Mouse (Mus musculus) gastrocnemius, adult 2 months (tissue): ENCODE data around the gene Dcn. TPM values are rescaled to one million over a fixed set of nuclear protein-coding genes. Genes with fewer than 3 reads are reported as not detected.

ENCODE experiments used
- DNase-seq: peaks from one replicate; pipeline ENCODE4 v3.0.0; 2022
- H3K27ac ChIP-seq: fragments of 200-600 bp; 2 replicates; pipeline ENCODE4 v1.8.1; 2022; ENCODE audit warnings: mild to moderate bottlenecking
- H3K4me3 ChIP-seq: fragments of 200-600 bp; 2 replicates; pipeline ENCODE4 v1.8.1; 2022; ENCODE audit warnings: mild to moderate bottlenecking, moderate library complexity
- CTCF ChIP-seq: fragments of 200-600 bp; IDR thresholded peaks from 2 replicates; pipeline ENCODE4 v1.8.1; 2022; ENCODE audit warnings: antibody characterized with exemption, mild to moderate bottlenecking, moderate library complexity
- intact Hi-C: fragments of 180-260 bp; cut with DNase I; formaldehyde crosslinking; loops from one replicate; pipeline ENCODE4 v1.15.1; 2025
- long read RNA-seq, 2 experiments: library from polyadenylated mRNA; stranded (forward); transcript quantifications; one replicate each; pipeline ENCODE4 v2.0.0; 2021
- total RNA-seq, 2 experiments: library from RNA; stranded (reverse); gene quantifications; 2 replicates each; pipeline ENCODE4 v1.2.3; 2021

The Dcn gene
- 100 to 1,000 TPM; 271 to 502 TPM for total RNA-seq
- long read RNA-seq, experiment 1, transcript Dcn-201 (8 exons, 1,758 nt), result major isoform, 439 of 552 reads
- long read RNA-seq, experiment 1, transcript Dcn-202 (8 exons, 1,758 nt), result minor isoform, 100 of 552 reads
- long read RNA-seq, experiment 1, partial matches to known transcripts, result 9 of 552 reads
- long read RNA-seq, experiment 1, other reads (novel, unspliced or antisense), result 4 of 552 reads
- long read RNA-seq, experiment 2, transcript Dcn-201 (8 exons, 1,758 nt), result major isoform, 150 of 235 reads
- long read RNA-seq, experiment 2, transcript Dcn-202 (8 exons, 1,758 nt), result minor isoform, 79 of 235 reads
- long read RNA-seq, experiment 2, partial matches to known transcripts, result 3 of 235 reads
- long read RNA-seq, experiment 2, other reads (novel, unspliced or antisense), result 3 of 235 reads

DNA sequence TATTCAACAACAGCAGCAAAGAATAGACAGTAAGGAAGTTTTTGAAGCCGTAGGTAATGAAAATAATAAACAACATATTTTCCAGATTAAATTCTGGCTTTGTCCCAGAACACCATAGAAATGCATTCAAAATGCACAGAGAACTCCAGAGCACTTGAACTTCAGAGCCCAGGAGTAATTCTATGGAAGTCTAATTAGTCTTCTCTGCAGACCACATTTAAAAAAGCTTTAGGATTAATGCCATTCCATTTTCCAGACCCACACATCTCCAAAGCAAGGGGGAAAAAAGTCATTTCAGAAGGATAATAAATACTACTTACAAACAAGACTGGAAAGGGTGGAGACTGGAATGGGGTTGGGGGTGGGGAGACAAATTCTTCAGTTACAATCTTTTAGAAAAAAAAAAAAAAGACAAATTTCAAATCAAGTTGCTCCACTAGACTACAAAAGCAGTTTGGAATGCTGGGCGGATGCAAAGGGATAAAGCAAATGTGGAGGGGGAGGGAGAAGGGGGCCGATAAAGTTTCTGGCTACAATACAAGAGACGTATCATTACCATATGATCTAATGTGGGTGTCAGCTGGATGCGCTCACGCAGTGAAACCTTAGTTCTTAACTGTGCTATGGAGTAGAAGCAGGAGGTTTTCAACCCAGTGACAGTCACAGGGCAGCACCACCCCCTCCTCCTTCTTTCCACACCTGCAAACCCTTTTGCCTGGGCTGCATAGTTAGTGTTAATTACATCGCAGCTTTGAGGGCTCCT lies at the start of gene Dcn:
Gene Dcn, plus strand, starts transcription at position 606 of the 763 bp plus-strand sequence.
- no peak for TF ChIP-seq CTCF
- Histone ChIP-seq H3K4me3 (peak within 1 kb of the TSS; percentile 67), H3K27ac (peak within 1 kb of the TSS; percentile 86)
- peak; percentile 55 for DNase-seq
- intact Hi-C loops, result no loop called here

DNA sequence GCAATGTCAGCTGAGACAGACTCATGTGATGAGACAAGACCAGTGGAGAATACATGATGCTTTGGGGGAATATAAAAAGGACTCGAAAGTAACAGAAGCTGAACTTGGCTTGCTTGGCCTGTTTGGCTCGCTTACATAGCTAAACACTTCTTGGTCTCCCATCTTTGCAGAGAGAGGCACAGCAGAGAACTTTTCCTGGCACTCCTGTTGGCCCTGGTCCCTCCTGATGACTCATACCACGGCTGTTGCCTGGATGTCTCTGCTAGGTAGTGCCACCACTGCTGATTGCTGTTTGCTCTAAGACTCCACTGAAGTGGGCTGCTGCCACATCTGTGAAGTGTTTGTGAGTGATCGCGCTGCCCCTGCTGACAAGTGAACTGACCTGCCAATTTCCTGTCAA lies 42.7 kb upstream of the Dcn start:
- Histone ChIP-seq H3K27ac (peak overlapping the region; percentile 28; the same call in 1 of the 2 replicates), H3K4me3 (no peak overlapping the region)
- TF ChIP-seq CTCF, result no peak
- intact Hi-C loops, result no loop called here
- DNase-seq, result peak; percentile 53

- TF ChIP-seq CTCF, result no peak
- no peak for DNase-seq
- H3K4me3 ChIP-seq, result no peak overlapping the region
- no peak overlapping the region for H3K27ac ChIP-seq
- intact Hi-C loops, result no loop called here
These were observed 37.1 kb upstream of the Dcn start for GRCm38 (mm10) chr10:97442300-97442699.

DNA sequence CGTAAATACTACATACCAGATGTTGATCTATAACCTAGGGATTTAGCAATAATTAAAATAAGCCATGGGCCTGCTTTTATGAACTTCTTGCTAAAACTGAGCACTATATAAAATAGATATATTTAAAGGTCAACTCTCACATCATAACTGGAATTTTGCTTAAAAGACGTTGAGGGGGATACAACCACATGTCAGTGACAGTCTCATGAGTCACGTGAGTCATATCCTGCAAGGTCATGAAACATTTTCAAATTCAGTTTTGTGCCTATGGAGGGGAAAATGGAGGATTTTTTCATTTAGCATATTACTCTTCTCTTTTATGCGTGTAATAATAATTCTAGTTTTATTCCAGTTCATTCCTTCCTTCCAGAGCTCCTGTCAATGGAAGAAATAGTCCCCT lies 32.9 kb upstream of the Dcn start:
- intact Hi-C loops, result no loop called here
- no peak for TF ChIP-seq CTCF
- H3K4me3 ChIP-seq, result no peak overlapping the region
- H3K27ac ChIP-seq, result no peak overlapping the region
- DNase-seq, result no peak

- no peak for TF ChIP-seq CTCF
- no peak overlapping the region for H3K27ac ChIP-seq
- H3K4me3 ChIP-seq, result no peak overlapping the region
- intact Hi-C loops, result no loop called here
- no peak for DNase-seq
These were observed 26.5 kb upstream of the Dcn start for GRCm38 (mm10) chr10:97452886-97453285.

DNA sequence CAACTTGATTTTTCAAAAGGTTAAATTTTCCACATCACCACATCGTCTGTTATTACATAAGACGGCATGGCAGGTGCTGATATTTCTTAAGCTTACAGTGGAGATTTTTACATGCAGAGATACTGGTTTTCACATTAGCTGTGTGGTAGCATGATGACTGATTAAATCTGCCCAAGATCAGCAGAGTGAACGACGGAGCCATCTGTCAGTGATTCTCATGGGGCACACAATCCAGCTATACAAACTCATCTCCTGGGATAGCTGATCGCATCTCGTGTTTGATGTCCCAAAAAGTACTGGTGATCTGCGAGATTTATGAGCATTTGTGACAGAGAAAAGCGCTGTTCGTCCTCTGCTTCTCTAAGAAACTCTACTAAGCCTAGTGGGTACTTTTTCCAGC lies 25.9 kb upstream of the Dcn start:
- no peak overlapping the region for H3K27ac ChIP-seq
- no peak for DNase-seq
- no peak for TF ChIP-seq CTCF
- H3K4me3 ChIP-seq, result no peak overlapping the region
- intact Hi-C loops, result no loop called here

DNA sequence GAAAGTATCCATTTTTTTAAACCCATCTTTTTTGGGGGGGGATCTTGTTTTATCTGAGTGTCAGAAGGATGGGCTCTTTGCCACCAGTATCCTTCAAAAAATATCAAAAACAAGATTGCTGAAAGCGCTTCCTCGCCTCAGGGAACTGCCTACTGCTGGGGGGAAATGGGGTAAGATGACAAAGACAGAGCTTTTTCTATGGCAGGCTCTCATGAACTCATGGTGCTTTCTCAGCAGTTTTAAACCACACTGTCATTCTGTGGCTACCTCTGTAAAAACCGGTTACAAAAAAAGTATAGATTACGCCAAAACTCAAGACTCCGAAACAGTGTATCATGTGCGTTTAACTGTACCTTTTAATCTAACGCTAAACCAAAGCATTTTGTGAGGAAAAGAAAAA lies 22.4 kb upstream of the Dcn start:
- no peak overlapping the region for H3K4me3 ChIP-seq
- no peak overlapping the region for H3K27ac ChIP-seq
- TF ChIP-seq CTCF, result no peak
- DNase-seq, result no peak
- intact Hi-C loops, result no loop called here

DNA sequence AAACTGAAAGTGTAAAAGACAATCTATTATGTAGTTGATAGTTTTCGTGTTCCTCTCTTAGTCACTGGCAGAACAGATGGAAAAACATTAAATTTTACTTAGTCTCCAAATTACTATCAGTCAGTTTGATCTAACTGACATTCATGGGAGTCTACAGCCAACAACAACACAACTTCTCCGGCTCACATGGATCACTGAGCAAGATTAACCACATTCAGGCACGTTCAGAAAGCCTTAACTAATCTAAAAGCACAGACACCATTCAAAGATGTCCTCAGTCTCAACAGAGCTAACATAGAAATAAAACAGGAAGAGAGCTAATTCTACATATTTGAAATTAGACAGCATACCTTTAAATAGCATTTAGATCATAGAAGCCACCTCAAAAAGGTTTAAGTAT lies 12.6 kb upstream of the Dcn start:
- no peak for TF ChIP-seq CTCF
- Histone ChIP-seq H3K27ac (no peak overlapping the region), H3K4me3 (no peak overlapping the region)
- intact Hi-C loops, result no loop called here
- DNase-seq, result no peak

- no peak for DNase-seq
- intact Hi-C loops, result no loop called here
- H3K4me3 ChIP-seq, result no peak overlapping the region
- H3K27ac ChIP-seq, result peak overlapping the region; percentile 66
- no peak for TF ChIP-seq CTCF
These were observed 9.8 kb upstream of the Dcn start for GRCm38 (mm10) chr10:97469411-97470140.

GRCm38 (mm10) chr10:97475460-97475859 lies 3.9 kb upstream of the Dcn start:
- intact Hi-C loops, result no loop called here

GRCm38 (mm10) chr10:97478259-97478658 lies 1.1 kb upstream of the Dcn start:
- intact Hi-C loops, result no loop called here
- TF ChIP-seq CTCF, result no peak
- no peak for DNase-seq
- Histone ChIP-seq H3K4me3 (peak overlapping the region; percentile 67), H3K27ac (peak overlapping the region; percentile 86)

More at GRCm38 (mm10) chr10:97475460-97475859, 3.9 kb upstream of the Dcn start:
- Histone ChIP-seq H3K27ac (no peak overlapping the region), H3K4me3 (no peak overlapping the region)
- TF ChIP-seq CTCF, result no peak
- DNase-seq, result no peak

DNA sequence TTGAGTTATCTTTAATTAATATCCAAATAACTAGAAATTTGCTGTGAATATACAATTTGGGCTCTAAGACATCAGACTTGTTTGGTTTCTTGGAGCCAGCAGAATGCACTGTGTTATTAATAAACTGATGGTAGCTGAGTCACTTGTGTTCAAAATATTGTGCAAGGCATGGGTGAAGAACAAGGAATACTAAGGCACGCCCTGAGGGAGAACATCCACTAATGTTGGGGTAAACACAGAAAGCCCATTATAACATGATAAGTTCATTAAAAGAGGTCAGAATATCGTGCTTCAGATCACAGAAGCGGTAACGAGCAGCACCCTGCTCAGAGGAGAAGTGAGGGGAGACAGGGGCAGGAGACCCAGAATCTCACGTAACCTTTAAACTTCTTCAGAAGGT lies 2.7 kb downstream of the Dcn start:
- DNase-seq, result no peak
- H3K27ac ChIP-seq, result peak overlapping the region; percentile 86
- TF ChIP-seq CTCF, result no peak
- peak overlapping the region; percentile 67 for H3K4me3 ChIP-seq
- intact Hi-C loops, result loop anchor here (10.0 kb wide), 1 partner anchor 97 kb away; no protein-coding TSS in a partner anchor
